Mouse (Mus musculus) urinary bladder, adult 18-20 months (tissue): ENCODE results near the gene Sept5.

Experiments
- DNase-seq, 2 experiments: peaks; one replicate each; pipeline ENCODE4 v3.0.0; 2022; ENCODE audit warnings: low spot score in 2 of 2, mixed read lengths in 2 of 2

The Sept5 gene

DNA sequence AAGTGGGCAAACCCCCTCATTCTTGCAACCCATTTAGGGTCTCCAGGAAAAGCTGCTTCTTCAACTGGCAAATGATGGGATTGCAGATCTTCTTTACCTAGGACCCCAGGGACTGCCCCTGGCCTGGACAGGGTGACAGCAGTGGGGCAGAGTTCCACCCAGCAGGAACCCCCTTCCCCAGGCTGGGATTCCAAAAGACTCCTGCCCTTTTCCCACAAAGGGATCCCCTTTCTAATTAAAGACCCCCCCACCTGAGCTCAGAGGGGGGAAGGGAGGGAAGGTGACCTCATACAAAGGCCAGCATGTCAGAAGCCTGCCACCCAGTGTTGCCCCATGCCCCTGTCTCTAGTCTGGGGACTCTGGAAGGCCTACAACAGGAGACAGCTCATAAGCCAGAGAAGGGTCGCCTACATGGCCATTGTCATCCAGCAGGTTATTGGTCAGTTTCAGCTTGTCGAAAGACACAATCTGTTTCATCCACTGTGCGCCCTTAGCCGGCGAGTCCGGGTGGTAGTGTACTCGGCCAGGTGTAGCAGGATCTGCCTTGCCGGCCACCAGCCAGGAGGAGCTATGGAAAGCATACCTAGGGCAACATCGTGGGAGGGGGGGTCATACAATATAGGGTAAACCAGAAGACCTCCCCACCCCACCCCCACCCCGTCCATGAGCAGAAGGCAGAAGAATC is 45.9 kb downstream of the Sept5 start:
- DNase-seq, result no peak

DNA sequence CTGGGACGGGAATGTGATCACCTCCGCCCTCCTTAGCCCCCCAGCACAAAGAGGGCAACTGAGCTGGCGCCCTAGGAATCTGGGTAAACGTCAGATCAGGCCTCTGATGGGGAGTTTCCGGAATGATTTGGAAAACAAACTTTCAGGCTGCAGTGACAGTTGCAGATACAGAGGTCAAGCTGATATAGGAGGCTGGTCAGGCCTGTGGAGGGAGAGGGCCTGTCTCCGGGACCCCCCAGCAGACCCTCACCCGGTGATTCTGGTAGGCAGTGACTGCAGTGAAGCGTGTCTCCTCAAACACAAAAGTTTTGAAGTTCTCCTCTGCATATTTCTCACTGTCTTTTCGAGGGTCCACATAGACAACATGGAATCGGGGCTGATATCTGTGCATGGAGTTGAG is 46.6 kb downstream of the Sept5 start:
- DNase-seq, result no peak

DNA sequence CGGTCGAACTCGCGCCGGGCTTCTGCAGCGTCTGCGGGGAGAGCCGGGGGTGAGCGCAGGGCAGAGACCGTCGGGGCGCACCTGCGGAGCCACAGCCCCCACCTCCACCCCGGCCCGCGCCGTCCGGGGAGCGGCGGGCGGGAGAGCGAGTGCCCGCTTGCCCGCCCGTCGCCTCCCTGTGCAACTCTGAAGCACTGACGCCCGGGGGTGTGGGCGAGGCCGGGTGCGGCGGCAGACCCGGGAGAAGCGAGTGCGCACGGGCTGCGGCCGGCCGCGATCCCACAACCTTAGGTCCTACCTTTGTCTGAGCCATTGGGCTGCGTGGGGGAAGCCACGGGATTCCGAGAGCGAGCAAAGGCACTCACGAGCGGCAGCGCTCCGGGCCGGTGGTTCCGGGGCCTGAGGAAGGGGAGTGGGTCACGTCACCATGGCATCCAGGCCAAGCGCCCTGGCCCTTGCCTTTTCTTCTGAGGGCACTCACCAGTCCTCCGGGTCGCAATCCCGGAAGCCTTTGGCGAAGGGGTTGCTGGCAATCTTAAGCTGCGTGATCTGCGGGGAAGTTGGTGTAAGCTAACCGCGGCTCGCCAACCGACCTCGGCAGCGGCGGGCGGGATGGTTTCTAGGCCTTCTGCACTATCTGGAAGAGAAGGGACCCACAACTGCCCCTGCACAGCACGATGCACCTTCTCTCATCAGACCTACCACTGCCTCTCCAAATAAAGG is 47.2 kb downstream of the Sept5 start:
- DNase-seq, result no peak

DNA sequence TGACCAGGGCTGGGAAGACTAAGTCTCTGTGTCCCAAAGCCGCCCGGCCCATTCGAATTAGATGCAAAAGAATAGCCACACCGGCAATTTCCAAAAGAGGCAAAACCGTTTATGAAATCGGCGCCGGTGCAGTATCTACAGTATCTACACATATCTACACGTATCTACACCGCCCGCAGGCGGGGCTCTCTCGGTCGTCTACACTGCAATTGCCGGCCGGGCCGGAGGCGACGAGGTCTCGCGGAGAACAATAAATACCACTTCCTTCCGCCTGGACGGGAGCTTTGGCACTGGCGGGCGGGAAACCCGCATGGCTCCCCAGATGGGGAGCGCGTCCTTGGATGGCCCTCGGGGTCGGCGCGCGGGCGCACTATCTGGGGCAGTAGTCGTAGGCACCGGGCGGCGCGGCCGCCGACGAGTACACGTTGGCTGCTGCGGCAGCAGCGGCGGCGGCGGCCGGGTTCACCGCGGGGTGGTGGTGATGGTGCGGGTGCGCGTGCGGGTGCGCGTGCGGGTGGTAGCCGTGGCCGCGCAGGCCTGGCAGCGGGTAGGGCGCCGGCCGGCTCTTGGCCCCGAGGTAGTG is 48.0 kb downstream of the Sept5 start:
- peak in 1 of 2 experiments; percentile 37 for DNase-seq

DNA sequence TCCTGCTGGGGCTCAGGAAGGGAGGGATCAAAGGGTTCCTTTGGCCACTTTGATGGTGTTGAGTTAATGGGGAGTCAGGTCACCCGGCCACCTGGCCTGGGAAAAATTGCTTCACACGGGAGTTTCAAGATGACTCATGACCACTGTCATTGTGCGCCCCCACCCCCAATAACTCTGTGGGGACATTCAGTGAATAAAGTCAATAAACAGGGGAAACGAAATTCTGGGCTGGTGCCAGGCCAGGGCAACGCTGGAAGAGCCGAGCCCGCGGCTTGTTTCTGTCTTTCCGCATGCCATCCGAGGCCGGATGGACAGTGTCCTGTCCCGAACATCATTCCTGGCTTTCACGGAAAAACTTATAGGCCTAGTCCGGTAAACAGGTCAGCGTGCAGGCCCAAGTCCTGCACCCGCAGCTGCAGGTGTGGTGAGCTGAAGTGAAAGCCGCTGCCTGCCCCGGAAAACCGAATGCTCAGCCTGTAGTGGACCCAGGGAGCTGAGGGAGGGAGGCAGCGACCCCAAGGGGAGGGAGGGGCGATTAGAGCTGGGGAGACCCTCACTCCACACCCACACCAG is 48.6 kb downstream of the Sept5 start:
- no peak for DNase-seq

DNA sequence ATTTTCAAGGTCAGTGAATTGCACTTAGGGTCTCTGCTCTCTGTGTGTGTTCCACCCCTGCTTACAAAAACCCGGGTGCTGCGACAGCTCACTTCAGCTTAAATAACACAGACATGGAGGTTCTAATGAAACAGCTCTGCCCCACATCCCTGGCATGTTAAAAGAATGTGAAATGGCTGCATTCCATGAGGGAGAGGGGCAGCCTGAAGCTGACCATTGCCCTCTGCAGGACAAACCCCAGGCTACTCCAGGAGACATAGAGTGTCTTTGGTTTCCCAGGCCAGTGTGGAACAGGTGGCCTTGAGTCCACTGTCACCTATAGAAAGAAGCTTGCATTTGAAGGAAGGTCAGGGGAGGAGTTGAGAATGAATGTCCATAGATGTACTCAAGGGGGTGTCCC is 49.4 kb downstream of the Sept5 start:
- no peak for DNase-seq

DNA sequence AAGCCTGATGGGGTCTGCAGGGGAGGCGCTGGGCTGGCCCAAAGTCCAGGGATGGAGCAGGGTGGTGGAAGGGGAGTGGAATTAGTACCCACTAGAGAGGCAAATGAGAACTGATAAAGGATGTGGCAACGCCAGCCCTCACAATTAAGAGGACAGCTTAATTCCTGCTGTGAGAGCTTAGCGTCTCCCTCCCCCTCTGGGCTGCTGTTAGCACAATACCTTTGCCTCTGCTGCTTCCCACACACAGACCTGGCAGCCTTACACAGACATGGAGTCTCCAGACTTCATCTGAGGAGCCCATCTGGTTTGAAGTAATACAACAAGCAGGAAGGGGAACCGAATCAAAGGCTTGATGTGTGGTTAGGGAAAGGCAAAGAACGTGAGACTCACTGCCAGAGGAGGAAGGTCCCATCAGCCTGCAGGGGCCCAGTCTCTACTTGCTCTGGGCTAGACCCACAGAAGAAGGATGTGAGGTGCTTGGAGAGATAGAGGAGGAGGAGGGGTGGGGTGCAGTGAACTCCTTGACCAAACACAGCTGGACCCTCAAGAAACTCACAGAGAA is 52.1 kb downstream of the Sept5 start:
- DNase-seq, result no peak

DNA sequence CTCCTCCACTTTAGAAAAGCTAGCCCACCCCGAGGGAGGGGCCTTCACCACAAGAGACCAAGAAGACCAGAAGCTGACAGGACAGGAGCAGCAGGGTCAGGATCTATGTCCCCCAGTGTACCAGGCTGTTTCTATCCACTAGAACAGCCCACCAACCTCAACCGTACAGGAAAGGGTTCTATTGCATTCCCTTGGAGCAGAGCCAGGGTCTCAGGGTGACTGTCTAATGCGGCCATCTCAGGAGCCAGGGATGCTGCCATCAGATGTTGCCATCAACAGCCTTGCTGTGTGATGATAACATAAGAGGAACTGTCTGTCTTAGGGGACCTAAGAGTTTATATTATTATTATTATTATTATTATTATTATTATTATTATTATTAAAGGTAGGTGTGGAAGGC is 52.7 kb downstream of the Sept5 start:
- no peak for DNase-seq

DNA sequence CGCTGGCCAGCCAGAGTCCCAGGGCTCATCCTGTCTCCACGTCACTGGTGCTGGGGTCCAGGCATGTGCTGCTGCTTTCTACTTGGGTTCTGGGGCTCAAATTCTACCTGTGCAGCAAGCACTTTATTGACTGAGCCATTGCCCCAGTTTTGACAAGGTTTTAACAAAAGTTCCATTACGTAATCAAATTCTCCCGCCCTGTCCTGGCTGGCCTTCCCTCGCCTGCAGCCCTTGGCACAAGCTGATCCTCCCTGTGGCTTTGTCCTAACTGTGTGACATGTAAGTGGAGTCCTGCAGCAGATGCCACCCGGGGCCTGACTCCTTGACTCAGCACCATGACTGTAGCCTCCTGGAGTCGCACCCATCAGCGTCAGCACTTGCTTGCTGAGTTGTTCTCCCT is 55.6 kb downstream of the Sept5 start:
- DNase-seq, result no peak
